Mouse (Mus musculus) forebrain, embryonic 12.5 days (tissue): ENCODE data around the gene Slc25a5. TPM values are rescaled to one million over a fixed set of nuclear protein-coding genes. Genes with fewer than 3 reads are reported as not detected.
A peak's percentile ranks its signal among the peaks of the same experiment; 100 is the strongest.

Experiments
- ATAC-seq: fragments of 200-750 bp; cut with Nextera tagmentation; 2 replicates; pipeline ENCODE4 v1.8.0; 2017; ENCODE audit warnings: moderate TSS enrichment; ENCODE audit not compliant: low FRiP score
- H3K27ac ChIP-seq: fragments of 300-500 bp; sonication (generic); 2 replicates; pipeline ENCODE4 v1.5.1; 2016; ENCODE audit warnings: mild to moderate bottlenecking
- H3K27me3 ChIP-seq: fragments of 300-500 bp; sonication (generic); 2 replicates; pipeline ENCODE4 v1.6.1; 2016; ENCODE audit warnings: mild to moderate bottlenecking
- H3K36me3 ChIP-seq: fragments of 300-500 bp; sonication (generic); replicated peaks from 2 replicates; pipeline ENCODE4 v1.6.1; 2016; ENCODE audit warnings: mild to moderate bottlenecking
- H3K4me1 ChIP-seq: fragments of 300-500 bp; sonication (generic); 2 replicates; pipeline ENCODE4 v1.6.1; 2016
- H3K4me2 ChIP-seq: fragments of 300-500 bp; sonication (generic); 2 replicates; pipeline ENCODE4 v1.6.1; 2016; ENCODE audit warnings: mild to moderate bottlenecking, moderate library complexity
- H3K4me3 ChIP-seq: fragments of 300-500 bp; sonication (generic); replicated peaks from 2 replicates; pipeline ENCODE4 v1.5.1; 2016; ENCODE audit warnings: mild to moderate bottlenecking
- H3K9ac ChIP-seq: fragments of 300-500 bp; sonication (generic); 2 replicates; pipeline ENCODE4 v1.6.1; 2016; ENCODE audit warnings: mild to moderate bottlenecking
- H3K9me3 ChIP-seq: fragments of 300-500 bp; sonication (generic); 2 replicates; pipeline ENCODE4 v1.6.1; 2016
- WGBS: fragments of 180-500 bp; shearing (Covaris S2); methylation state at CpG from one replicate; pipeline ENCODE4 v1.1.7; 2016; 5-methylcytosine and 5-hydroxymethylcytosine counted together
- polyA plus RNA-seq: library from polyadenylated mRNA; unstranded; fragments of >200 nt; fragmentation: Nextera tagmentation; extraction: Ambion mirVana; gene quantifications from 2 replicates; pipeline ENCODE4 v1.2.1, GENCODE M21; 2016

Slc25a5 gene
- 694 and 710 TPM in 2 replicates for polyA plus RNA-seq

DNA sequence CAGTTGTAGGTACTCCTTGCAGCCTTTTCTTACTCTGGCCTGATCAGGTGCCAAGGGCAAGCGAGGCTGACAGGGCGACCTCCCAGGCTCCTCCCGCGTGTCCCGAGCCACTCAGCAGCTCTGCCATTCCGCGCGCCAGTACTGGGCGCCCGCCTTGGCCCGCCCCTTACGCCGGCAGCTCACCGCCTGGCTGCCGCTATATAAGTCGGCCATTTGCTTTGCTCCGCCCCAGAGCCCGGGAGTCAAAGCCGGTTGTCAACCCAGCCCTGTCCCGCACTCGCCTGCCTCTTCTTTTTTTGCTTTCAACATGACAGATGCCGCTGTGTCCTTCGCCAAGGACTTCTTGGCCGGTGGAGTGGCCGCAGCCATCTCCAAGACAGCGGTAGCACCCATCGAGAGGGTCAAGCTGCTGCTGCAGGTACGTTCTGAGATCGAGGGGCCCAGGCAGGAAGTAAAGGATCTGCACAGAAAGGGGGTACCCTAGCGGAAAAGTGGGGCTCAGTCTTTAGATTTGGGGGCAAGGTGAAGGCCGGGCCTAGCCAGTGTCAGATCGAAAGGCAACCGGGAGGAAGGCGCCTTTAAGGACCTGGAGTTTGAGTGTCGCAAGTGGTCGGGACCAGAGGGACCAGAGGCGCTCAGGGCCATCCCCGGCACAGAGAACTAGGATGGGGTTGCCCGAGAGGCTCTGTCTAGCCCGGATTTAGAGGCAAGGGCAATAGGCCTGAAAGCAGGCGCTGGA is at the start of gene Slc25a5:
TSS of gene Slc25a5 (plus strand) at position 228 of the 739 bp plus-strand sequence.
- no peaks in the 10 kb centered on the region for H3K27me3 ChIP-seq
- H3K36me3 ChIP-seq: peaks cover 10% of the 10 kb centered on the region
- H3K4me3 ChIP-seq: peak within 1 kb of the TSS; percentile 59
- WGBS: 13% methylated on average over 41 of the region's 41 CpGs
- H3K27ac ChIP-seq: peak within 1 kb of the TSS; percentile 82
- H3K4me1 ChIP-seq: peaks cover 5% of the 10 kb centered on the region; the same call in 1 of the 2 replicates
- ATAC-seq: peak; percentile 96
- H3K9me3 ChIP-seq: no peaks in the 10 kb centered on the region
- peak within 1 kb of the TSS; percentile 67 for H3K9ac ChIP-seq
- H3K4me2 ChIP-seq: peak within 1 kb of the TSS; percentile 53

GRCm38 (mm10) chrX:36746789-36747188 is 48.7 kb upstream of the Slc25a5 start:
- Histone ChIP-seq H3K27me3 (no peaks in the 10 kb centered on the region), H3K9me3 (no peaks in the 10 kb centered on the region), H3K36me3 (no peaks in the 10 kb centered on the region), H3K4me3 (no peak overlapping the region), H3K4me2 (no peak overlapping the region), H3K27ac (no peak overlapping the region), H3K4me1 (no peaks in the 10 kb centered on the region), H3K9ac (no peak overlapping the region)
- no peak for ATAC-seq
- 88% methylated on average over 8 of the region's 8 CpGs for WGBS

DNA sequence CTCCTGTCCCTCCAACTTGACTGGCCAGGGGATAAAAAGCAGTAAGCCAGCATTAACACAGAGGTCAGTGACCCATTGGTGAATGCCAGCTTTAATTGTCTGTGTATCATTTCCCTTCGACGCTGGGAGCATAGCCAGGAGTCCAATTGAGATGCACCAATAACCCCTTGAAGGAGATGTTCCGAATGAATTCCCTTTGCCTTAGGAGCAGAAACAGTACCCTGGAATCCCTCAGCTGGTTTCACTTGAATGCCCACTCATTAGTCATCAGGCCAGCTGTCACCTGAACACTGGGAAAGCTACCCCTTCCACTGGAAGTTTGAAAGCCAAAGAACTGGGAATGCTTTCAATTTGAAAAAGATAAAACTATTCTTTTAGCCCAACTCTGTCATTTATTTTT is 46.9 kb upstream of the Slc25a5 start:
- Histone ChIP-seq H3K27me3 (no peaks in the 10 kb centered on the region), H3K4me2 (no peak overlapping the region), H3K9me3 (no peaks in the 10 kb centered on the region), H3K27ac (no peak overlapping the region), H3K36me3 (no peaks in the 10 kb centered on the region), H3K9ac (no peak overlapping the region), H3K4me3 (no peak overlapping the region), H3K4me1 (no peaks in the 10 kb centered on the region)
- WGBS: 33% methylated on average over 3 of the region's 3 CpGs
- no peak for ATAC-seq

DNA sequence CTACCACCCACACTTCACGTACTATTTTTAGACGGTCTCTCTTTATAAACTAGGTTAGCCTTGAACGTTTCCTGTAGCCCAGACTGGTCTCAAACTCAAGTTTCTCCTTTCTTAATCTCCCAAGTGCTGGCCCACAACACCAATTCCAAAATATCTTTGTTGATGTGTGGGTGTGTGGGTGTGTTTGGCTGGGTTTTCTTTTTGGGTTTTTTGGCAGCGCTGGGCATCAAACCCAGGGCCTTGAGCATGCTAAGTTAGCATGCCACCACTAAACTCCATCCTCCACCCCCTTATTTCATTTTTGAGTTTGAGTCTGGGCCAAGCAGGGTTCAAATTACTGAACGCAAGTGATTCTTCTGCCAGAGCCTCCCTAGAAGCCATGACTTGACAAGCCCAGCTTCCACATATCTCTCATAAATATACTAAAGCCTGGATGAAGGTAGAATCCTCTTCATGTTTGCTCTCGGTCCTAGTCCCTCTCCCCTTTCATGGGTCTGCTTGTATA is 46.1 kb upstream of the Slc25a5 start:
- no peak overlapping the region for H3K27ac ChIP-seq
- H3K9me3 ChIP-seq: no peaks in the 10 kb centered on the region
- no peaks in the 10 kb centered on the region for H3K36me3 ChIP-seq
- H3K9ac ChIP-seq: no peak overlapping the region
- no peaks in the 10 kb centered on the region for H3K4me1 ChIP-seq
- H3K4me3 ChIP-seq: no peak overlapping the region
- 83% methylated on average over 6 of the region's 6 CpGs for WGBS
- no peak overlapping the region for H3K4me2 ChIP-seq
- no peaks in the 10 kb centered on the region for H3K27me3 ChIP-seq
- ATAC-seq: no peak

DNA sequence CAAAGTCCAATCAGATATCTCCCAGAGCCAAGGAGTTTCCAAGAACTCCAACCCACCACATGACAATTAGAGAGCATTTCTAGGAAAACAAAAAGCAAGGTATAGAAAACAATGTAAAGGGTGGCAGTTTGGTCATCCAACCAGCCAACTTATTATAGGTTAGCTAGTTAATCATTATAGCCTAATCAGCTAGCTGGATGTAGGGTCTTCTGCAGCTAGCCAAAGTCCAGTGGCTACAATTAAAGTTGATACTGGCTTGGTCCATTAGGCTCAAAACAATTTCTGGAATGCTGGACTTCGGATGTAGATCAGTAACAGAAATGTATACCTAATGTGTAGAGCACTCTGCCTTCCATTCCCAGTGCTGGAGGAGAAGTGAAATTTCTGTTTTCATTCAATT is 44.9 kb upstream of the Slc25a5 start:
- 92% methylated on average over 1 of the region's 1 CpGs for WGBS
- Histone ChIP-seq H3K27me3 (no peaks in the 10 kb centered on the region), H3K4me1 (no peaks in the 10 kb centered on the region), H3K9me3 (no peaks in the 10 kb centered on the region), H3K27ac (no peak overlapping the region), H3K9ac (no peak overlapping the region), H3K36me3 (no peaks in the 10 kb centered on the region), H3K4me2 (no peak overlapping the region), H3K4me3 (no peak overlapping the region)
- no peak for ATAC-seq

GRCm38 (mm10) chrX:36752586-36752985 is 42.9 kb upstream of the Slc25a5 start:
- 91% methylated on average over 3 of the region's 3 CpGs for WGBS
- no peak overlapping the region for H3K4me2 ChIP-seq
- no peaks in the 10 kb centered on the region for H3K36me3 ChIP-seq
- H3K4me3 ChIP-seq: no peak overlapping the region
- no peak overlapping the region for H3K9ac ChIP-seq
- ATAC-seq: no peak
- H3K27ac ChIP-seq: no peak overlapping the region
- H3K9me3 ChIP-seq: no peaks in the 10 kb centered on the region
- H3K4me1 ChIP-seq: no peaks in the 10 kb centered on the region
- no peaks in the 10 kb centered on the region for H3K27me3 ChIP-seq

DNA sequence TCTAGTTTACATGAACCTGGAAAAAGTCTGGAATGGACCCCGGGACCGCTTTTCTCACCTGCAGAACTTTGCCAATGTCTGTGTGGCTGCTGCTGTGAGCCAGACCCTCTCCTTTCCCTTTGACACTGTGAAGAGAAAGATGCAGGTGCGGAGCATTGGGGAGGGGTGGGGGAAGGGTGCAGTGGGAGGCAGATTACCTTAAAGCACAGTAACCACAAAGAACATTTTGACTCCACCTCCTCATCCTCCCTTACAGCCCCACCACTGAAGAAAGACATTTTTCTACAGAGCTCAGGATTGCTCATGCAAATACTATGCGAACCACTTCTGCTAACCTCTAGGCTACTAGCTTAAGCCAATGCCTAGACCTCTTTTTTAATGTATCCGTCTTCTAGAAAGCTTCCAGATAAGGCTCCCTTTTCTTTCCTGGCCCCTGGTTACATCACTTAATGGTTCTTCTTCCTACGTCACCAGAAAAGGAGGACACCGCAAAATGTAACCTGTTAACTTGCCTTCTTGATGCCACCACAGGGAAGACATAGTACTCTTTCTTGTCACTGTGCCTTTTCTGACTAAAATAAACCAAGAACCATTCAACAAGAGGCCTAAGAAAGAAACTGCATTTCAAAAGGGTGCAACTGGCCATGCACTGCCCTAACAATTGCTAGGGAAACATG is 37.5 kb upstream of the Slc25a5 start:
- H3K27ac ChIP-seq: no peak overlapping the region
- no peaks in the 10 kb centered on the region for H3K36me3 ChIP-seq
- ATAC-seq: no peak
- H3K27me3 ChIP-seq: no peaks in the 10 kb centered on the region
- peaks cover 13% of the 10 kb centered on the region for H3K4me1 ChIP-seq
- H3K4me2 ChIP-seq: no peak overlapping the region
- no peak overlapping the region for H3K4me3 ChIP-seq
- H3K9me3 ChIP-seq: no peaks in the 10 kb centered on the region
- WGBS: 72% methylated on average over 6 of the region's 7 CpGs
- no peak overlapping the region for H3K9ac ChIP-seq

- no peak overlapping the region for H3K27ac ChIP-seq
- no peak overlapping the region for H3K9ac ChIP-seq
- no peaks in the 10 kb centered on the region for H3K27me3 ChIP-seq
- no peak for ATAC-seq
- H3K9me3 ChIP-seq: no peaks in the 10 kb centered on the region
- no peak overlapping the region for H3K4me2 ChIP-seq
- H3K4me3 ChIP-seq: no peak overlapping the region
- H3K36me3 ChIP-seq: no peaks in the 10 kb centered on the region
- H3K4me1 ChIP-seq: peaks cover 14% of the 10 kb centered on the region
- 63% methylated on average over 6 of the region's 6 CpGs for WGBS
Observed at GRCm38 (mm10) chrX:36758566-36758965, 36.9 kb upstream of the Slc25a5 start.

DNA sequence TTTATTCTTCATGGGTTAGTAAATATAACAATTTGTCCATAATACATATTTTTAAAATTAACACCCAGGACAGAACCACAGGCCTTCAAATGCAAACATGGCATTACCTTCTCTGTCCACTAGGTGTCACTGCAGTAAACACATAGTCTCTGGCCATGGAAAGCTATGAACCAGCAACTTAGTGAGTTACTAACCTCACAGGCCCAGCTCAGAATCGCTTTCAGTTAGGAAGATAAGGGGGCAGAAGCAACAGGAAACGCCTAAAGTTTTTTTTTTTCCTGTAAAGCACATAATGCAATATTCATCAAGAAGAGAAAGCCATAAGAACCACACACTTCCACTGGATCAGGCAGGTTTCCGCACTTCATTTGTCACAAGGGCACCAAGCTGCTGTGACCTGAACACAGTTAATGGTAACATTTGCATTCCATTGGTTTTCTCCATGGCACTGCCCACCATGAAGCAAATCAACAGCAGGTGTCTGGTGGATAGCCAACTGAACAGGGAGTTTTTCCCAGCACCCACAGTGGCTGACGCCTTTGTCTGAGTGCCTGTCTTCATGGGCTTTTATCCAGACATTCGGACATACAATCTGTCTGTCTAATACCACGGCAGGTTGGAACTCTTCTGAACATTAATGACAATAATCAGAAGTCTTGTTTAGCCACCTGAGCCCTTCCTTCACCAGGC is 34.4 kb upstream of the Slc25a5 start:
- Histone ChIP-seq H3K36me3 (no peaks in the 10 kb centered on the region), H3K4me1 (peaks cover 22% of the 10 kb centered on the region), H3K4me2 (peak overlapping the region; percentile 13), H3K27ac (peak overlapping the region; percentile 91), H3K27me3 (no peaks in the 10 kb centered on the region), H3K9me3 (no peaks in the 10 kb centered on the region), H3K9ac (no peak overlapping the region), H3K4me3 (no peak overlapping the region)
- WGBS: 41% methylated on average over 6 of the region's 6 CpGs
- peak; percentile 40; the same call in 1 of the 2 replicates for ATAC-seq

GRCm38 (mm10) chrX:36762289-36762688 is 33.2 kb upstream of the Slc25a5 start:
- H3K9ac ChIP-seq: no peak overlapping the region
- peaks cover 22% of the 10 kb centered on the region for H3K4me1 ChIP-seq
- 0 out of 2 replicates have a peak overlapping the region, but pooled peaks have one; percentile 25 for H3K4me2 ChIP-seq
- no peaks in the 10 kb centered on the region for H3K9me3 ChIP-seq
- no peaks in the 10 kb centered on the region for H3K27me3 ChIP-seq
- no peak for ATAC-seq
- H3K4me3 ChIP-seq: no peak overlapping the region
- WGBS: 62% methylated on average over 5 of the region's 5 CpGs
- no peaks in the 10 kb centered on the region for H3K36me3 ChIP-seq
- H3K27ac ChIP-seq: peak overlapping the region; percentile 91

DNA sequence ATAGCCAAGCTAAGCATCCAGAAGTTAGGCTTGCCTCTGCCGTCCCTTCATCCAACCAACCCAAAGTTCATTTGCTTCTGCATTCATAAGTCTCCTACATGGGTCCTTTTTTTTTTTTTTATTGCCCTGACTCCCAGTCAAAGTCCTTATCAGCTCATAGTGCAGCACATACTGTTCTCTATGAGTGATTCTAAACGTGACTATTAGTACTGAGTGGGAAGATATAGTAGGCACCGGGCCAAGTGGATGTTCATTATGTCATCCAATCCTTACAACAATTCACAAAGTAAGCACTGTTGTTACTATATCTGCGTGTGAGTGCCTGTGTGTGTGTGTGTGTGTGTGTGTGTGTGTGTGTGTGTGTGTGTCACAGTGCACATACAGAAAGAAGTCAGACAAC is 32.6 kb upstream of the Slc25a5 start:
- ATAC-seq: no peak
- WGBS: 50% methylated on average over 4 of the region's 4 CpGs
- 0 out of 2 replicates have a peak overlapping the region, but pooled peaks have one; percentile 2 for H3K4me3 ChIP-seq
- peak overlapping the region; percentile 25 for H3K4me2 ChIP-seq
- no peaks in the 10 kb centered on the region for H3K9me3 ChIP-seq
- H3K27ac ChIP-seq: peak overlapping the region; percentile 91
- H3K36me3 ChIP-seq: no peaks in the 10 kb centered on the region
- H3K27me3 ChIP-seq: no peaks in the 10 kb centered on the region
- peaks cover 22% of the 10 kb centered on the region for H3K4me1 ChIP-seq
- H3K9ac ChIP-seq: no peak overlapping the region

DNA sequence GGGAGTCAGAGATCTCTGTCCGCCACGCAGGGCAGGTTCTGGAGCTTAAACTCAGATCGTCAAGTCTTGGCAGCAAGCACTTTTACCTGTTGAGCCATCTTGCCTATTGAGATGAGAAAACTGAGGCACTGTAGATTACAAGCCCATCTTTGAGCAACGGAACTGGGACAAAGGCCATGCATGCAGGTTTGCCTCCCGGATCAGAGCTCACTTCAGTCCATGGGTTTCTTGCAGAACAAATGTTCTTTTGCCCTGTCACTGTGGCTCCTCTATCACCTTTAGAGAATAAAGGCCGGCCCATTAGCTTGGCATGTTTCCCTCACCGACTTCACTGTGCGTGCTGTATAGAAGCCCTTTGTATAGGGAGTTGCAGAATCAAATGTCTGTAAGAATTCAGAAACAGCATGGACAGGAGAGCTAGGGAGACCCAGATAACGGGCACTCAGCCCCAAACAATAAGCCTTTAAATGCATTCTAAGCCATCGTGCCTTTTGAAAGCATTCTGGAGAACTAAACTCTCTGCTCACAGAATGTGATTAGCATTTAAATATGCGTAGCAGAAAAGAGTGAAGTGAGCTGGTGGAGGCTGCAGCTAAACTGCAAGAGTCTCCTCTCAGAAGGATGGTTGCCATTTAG is 32.0 kb upstream of the Slc25a5 start:
- Histone ChIP-seq H3K4me1 (peaks cover 22% of the 10 kb centered on the region), H3K4me3 (0 out of 2 replicates have a peak overlapping the region, but pooled peaks have one; percentile 2), H3K27ac (peak overlapping the region; percentile 91), H3K9ac (no peak overlapping the region), H3K27me3 (no peaks in the 10 kb centered on the region), H3K9me3 (no peaks in the 10 kb centered on the region), H3K4me2 (peak overlapping the region; percentile 25), H3K36me3 (no peaks in the 10 kb centered on the region)
- WGBS: 29% methylated on average over 11 of the region's 11 CpGs
- ATAC-seq: peak; percentile 85
